Mouse (Mus musculus): ENCODE measurements around the gene Toe1. TPM values are rescaled to one million over a fixed set of nuclear protein-coding genes. Genes with fewer than 3 reads are reported as not detected.

The Toe1 gene
- total RNA-seq, 1 experiment from 2014 or later = 25.1 TPM

DNA sequence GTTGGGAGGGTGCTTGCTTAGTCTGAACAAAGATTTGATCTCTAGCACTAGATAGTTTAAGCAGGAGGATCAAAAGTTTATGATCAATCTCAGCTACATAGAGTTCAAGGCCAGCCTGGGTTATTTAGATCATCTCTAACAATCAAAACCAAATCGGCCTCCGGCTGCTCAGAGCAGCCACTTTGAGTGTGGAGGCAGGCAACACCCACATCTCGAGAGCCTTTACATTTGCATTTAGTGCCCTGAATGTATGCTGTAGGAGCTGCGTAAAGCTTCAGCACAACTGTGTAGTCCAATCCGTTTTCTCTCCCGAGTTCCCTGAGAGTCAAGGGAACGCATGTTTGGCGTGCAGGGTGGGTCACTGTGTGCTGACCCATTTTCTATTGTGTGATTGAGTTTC lies 15.0 kb downstream of the Toe1 start:
- no peak for DNase-seq

DNA sequence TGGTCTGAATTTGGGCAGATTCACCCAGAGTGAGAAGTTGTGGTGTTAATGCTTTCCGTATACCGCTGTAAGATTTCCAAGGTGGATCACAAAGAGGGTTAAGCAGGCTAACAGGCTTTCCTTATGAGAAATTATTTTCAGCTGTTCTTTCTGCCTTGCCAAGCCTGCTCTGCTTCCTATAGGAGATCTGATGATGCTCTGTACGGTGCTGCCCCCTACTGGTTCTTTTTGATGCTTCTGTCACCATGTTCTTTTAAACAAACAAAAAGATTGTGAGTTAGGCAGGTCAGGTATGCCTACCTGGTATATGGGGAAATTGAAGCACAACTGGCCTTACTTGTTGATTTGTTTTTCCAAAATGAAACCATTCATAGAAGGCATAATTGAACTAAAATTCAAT lies 18.5 kb downstream of the Toe1 start:
- peak; percentile 65 for DNase-seq

DNA sequence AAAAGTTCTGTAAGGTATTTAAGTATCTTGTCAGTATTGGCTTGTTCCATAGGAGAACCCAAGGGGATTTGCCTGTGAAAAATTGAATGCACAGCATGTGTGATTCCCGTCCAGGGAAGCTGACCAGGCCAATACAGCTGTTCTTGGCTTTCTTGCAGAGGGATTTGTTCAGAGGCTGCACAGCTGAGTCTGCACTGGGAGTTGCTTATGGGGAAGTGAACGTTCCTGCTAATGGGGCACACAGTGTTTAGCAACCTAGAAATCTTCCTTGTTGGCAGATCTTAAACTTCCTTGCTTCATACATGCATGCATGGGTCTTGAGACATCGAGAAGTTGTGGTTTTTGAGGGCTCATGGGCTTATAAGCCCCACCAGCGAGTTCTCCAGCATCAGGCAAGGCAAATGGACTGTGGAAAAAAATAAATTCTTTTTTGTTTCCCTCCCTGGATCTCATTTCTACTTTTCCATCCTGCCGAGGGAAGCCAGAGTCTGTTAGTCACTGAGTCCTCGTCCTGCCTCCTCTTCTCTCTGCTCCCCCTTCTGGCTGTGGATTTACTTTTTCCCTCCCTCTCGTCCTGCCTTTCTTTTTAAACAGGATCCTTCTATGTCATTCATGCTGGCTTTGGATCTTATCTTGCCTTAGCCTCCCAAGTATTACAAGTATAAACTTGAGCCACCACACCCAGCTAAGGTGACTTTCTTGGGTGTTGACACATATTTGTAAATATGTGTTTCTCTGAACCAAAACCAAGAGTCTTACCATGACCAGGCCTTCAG lies 19.3 kb downstream of the Toe1 start:
- DNase-seq = no peak

DNA sequence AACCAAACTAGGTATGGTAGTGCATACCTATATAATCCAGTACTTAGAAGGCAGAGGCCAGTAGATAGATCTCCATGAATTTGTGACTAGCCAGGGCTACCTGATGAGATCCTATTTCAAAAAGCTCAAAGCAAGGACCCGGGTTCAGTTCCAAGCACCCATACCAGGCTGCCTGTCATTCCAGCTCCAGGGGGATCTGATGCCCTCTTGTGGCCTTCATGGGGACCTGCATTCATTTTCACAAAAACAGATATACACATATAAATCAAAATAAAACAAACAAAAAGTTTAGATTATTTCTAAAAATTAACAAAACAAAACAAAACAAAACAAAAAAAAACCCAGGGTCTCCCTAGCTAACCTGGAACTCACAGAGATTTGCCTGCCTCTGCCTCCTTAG lies 20.9 kb downstream of the Toe1 start:
- DNase-seq = no peak

DNA sequence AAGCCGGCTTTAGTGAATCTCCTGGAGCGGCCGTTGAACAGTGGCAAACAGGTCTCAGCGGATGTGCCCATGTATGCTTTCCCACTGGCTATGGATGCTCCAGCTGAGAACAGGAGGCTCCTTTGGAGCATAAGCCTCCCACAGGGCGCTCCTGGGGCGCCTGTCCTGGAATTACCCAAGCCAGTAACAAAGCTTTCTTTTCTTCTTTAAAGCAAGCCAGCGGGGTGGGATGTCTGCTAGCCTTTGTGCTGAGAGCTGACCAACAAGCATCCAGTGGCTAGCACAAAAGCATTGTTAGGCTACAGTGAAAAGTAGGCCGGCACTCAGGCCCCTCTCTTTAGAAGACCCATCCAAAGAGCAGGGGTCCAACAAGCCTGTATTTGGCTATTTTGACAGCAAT lies 25.3 kb downstream of the Toe1 start:
- DNase-seq = no peak

DNA sequence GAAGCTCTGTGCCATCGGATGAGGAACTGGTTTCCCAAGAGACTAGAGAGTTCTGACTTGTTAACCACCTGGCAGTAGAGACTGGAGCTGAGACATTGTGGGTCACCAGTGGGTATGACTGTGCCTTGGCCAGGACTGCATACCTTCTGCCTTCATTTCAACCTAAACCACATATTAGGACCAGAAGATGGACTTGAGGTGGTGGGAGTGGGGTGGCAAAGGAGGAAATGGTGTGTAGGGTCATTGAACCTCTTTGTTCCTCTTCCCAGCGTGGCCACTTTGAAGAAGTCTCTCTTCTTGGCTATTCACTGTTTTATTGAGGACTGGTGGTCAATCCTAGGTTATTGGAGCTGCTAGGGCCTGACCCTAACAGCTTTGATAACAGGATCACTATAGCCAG lies 26.1 kb downstream of the Toe1 start:
- DNase-seq = no peak

DNA sequence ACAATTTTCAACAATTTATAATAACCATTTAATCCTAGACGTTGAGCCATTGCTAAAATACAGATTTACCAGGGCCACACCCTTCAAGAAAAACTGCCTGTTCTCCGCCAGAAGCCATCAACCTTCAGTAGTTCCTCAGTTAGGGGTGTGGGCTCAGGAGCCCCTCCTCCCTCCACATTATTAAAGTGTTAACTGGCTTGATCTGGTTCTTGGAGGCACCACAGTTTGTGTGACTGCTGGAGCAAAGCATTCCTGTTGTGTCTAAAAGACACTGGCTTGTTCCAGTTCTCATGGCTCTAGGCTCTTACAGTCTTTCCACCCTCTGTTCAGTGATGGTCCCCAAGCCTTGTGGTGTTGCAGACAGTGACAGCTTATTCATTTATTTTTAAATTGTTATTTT lies 26.9 kb downstream of the Toe1 start:
- no peak for DNase-seq

DNA sequence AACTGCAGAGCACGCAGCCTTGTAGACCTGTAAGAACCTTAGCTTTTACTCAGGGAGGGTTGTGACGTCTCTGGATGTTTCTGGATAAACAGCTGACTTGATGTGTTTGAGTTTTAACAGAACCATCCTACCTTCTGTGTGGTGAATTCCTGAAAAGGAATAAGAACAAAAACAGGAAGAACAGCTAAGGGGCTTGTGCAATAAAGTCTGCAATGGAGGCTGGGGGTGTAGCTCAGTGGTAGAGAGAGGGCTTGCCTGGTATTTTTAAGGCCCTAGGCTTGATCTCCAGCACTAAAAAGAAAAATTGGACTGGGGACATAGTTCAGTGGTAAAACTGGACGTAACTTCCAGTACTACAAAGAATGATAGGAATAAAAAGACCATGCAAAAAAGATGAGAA lies 30.4 kb downstream of the Toe1 start:
- DNase-seq = no peak

DNA sequence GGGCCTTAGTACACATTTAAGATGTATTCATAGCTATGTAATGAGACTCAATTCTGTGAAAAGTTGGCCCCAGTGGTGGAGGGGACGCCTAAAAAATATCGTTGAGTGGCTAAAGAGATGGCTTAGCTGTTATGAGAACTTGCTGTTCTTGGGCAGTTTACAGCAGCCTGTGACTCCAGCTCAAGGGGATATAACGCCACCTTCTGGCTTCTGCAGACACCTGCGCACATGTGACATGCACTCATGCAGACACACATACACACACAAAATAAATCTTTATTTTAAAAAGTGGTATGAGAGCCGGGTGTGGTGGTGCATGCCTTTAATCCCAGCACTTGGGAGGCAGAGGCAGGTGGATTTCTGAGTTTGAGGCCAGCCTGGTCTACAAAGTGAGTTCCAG lies 31.0 kb downstream of the Toe1 start:
- no peak for DNase-seq

DNA sequence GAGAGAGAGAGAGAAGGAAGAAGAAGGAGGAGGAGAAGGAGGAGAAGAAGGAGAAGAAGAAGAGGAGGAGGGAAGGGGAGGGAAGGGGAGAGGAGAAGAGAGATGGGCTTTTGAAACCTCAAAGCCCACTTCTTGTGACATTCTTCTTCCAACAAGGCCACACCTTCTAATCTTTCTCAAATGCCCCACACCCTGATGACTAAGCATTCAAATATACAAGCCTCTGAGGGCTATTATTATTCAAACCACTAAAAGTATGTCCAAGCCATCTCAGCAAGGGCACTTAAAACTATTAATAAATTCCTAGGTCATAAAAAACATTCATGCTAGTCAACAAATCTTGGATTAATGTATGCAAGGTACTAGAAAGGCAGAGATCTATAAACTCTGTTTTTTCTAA lies 38.4 kb downstream of the Toe1 start:
- no peak for DNase-seq

DNA sequence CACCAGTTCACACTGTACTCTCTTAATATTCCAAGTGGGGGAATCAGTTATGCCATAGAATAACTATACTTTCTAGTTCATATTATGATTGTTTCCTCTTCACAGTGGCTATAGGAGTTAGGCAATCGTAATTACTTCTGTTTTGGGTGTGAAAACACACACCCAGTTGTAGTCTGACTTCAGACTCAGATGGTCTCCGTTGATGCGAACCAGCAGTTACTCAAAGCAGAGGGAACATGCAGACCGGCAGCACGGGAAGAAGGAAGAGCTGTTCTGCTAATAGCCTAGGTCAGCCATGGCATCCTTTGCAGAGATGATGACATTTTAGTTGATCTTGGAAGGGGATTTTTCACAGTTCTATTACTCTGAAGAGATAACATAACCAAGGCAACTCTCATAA lies 38.9 kb downstream of the Toe1 start:
- no peak for DNase-seq

DNA sequence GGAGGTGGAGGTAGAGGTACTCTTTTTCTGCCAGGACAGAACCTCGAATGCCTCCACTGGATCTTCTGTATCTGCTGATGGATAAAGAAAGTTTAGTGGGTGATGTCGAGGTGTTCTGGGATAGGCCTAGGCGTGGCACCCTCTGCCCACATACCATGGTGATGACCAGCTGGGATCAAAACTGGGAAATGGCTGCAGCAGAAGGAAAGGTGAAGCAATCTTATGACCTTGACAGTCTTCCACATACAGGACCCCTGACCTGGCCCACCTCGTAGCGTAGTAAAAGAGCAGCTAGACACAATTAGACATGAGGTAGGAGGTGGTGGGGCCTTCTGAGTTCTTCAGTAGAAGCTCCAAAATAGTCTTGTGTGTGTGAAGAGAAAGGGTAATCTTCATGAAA lies 43.4 kb downstream of the Toe1 start:
- DNase-seq = no peak

DNA sequence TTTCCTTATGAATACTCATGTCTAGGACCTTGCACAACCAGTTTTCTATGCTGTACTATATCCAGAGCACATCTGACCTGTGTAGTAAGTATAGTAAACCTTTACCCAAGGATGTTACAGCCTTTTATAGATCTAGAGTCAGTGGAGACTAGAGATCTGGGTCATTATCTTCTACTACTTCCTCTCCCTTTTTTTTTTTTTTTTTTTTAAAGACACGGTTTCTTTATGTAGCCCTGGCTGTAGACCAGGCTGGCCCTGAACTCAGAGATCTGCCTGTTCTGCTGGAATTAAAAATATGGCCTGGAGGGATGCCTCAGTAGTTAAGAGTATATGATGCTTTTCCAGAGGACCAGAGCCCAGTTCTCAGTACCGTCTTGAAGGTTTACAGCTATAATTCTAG lies 45.5 kb downstream of the Toe1 start:
- DNase-seq = no peak

DNA sequence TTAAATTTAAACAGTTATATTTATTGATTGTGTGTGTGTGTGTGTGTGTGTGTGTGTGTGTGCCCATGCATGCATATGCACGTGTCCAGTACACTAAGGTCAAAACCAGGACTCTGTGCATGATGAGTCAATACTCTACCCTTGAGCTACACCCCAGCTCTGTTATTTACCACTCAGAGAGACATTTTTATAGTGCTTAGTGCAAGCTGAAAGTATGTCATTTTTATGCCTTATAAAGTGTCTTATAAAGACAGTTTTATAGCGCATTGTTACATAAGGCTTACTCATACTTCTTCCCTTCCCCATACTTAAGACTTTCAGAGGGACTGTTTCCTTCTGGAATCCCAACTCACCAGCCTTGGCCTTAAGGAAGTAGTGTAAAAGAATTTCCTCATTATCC lies 57.7 kb downstream of the Toe1 start:
- DNase-seq = no peak

Other genes with a start within 250 kb of the Toe1 start
- 96.5 and 97.4 TPM in 2 replicates for gene Gpbp1l1, start 250.0 kb downstream of the Toe1 start, total RNA-seq (2021)
- gene Ccdc17, start 211.0 kb downstream of the Toe1 start, total RNA-seq (2021) = 12.1 and 19.5 TPM in 2 replicates
- 30.9 and 37.1 TPM in 2 replicates for gene Nasp, start 179.7 kb downstream of the Toe1 start, total RNA-seq (2021)
- gene Akr1a1, start 156.0 kb downstream of the Toe1 start, total RNA-seq (2021) = 817 and 927 TPM in 2 replicates
- 777 and 778 TPM in 2 replicates for gene Prdx1, start 122.1 kb downstream of the Toe1 start, total RNA-seq (2021)
- gene Mmachc, start 99.2 kb downstream of the Toe1 start, total RNA-seq (2021) = 29.4 and 32.0 TPM in 2 replicates
- 21.1 and 31.9 TPM in 2 replicates for gene Ccdc163, start 99.1 kb downstream of the Toe1 start, total RNA-seq (2021)
- gene Tesk2, start 86.7 kb downstream of the Toe1 start, total RNA-seq (2021) = 4.8 and 9.0 TPM in 2 replicates
- gene Mutyh, start 83 bp upstream of the Toe1 start, total RNA-seq (2021) = 3.9 and 9.0 TPM in 2 replicates
- 2.7 and 3.6 TPM in 2 replicates for gene Hpdl, start 14.1 kb upstream of the Toe1 start, total RNA-seq (2021)
- 5.0 and 5.1 TPM in 2 replicates for gene Zswim5, start 69.7 kb upstream of the Toe1 start, total RNA-seq (2021)
- 98.3 and 127 TPM in 2 replicates for gene Urod, start 186.8 kb upstream of the Toe1 start, total RNA-seq (2021)
- 31.7 and 33.5 TPM in 2 replicates for gene Hectd3, start 187.7 kb upstream of the Toe1 start, total RNA-seq (2021)
- 33.3 and 34.4 TPM in 2 replicates for gene Eif2b3, start 211.8 kb upstream of the Toe1 start, total RNA-seq (2021)